Mouse (Mus musculus): ENCODE measurements around the gene Mxd4. TPM values are rescaled to one million over a fixed set of nuclear protein-coding genes. Genes with fewer than 3 reads are reported as not detected.

Gene Mxd4
- 18.2 and 32.0 TPM in 2 replicates for polyA plus RNA-seq (2012; ENCODE audit: low replicate concordance)

GRCm38 (mm10) chr5:34187601-34188316, at the start of gene Mxd4:
Gene Mxd4, minus strand, starts transcription at chr5:34187720.

GRCm38 (mm10) chr5:34168950-34169891, 18.3 kb downstream of the Mxd4 start, which contains the start of the genes Poln and Haus3:
Gene Poln, minus strand, starts transcription at chr5:34169448.
Gene Haus3, minus strand, starts transcription at chr5:34169527.

Other genes with a start within 250 kb of the Mxd4 start
- gene Gm1673, start 204.3 kb downstream of the Mxd4 start, polyA plus RNA-seq (2012; ENCODE audit: low replicate concordance) = 5.4 and 14.8 TPM in 2 replicates
- gene Nat8l, start 191.7 kb downstream of the Mxd4 start, polyA plus RNA-seq (2012; ENCODE audit: low replicate concordance) = 2.6 and 2.7 TPM in 2 replicates
- 0.15 TPM in 1 of 2 replicates, not detected in the other for gene Poln, start 18.3 kb downstream of the Mxd4 start, polyA plus RNA-seq (2012; ENCODE audit: low replicate concordance)
- 0.23 and 0.92 TPM in 2 replicates for gene Haus3, start 18.2 kb downstream of the Mxd4 start, polyA plus RNA-seq (2012; ENCODE audit: low replicate concordance)
- 0.71 and 1.8 TPM in 2 replicates for gene Zfyve28, start 100.7 kb upstream of the Mxd4 start, polyA plus RNA-seq (2012; ENCODE audit: low replicate concordance)
- gene Cfap99, start 100.9 kb upstream of the Mxd4 start, polyA plus RNA-seq (2012; ENCODE audit: low replicate concordance) = not detected in 2 replicates
- gene Rnf4, start 148.6 kb upstream of the Mxd4 start, polyA plus RNA-seq (2012; ENCODE audit: low replicate concordance) = 12.1 and 21.7 TPM in 2 replicates
- 15.1 and 17.8 TPM in 2 replicates for gene Fam193a, start 182.2 kb upstream of the Mxd4 start, polyA plus RNA-seq (2012; ENCODE audit: low replicate concordance)

All from leukemia stem cell, adult 10-12 weeks (primary cell).